Mouse (Mus musculus) thymus, postnatal 0 days (tissue): ENCODE measurements at regions not wholly inside any gene's neighbourhood (a gene's known extent, or its start where the extent isn't known, plus 50 kb on each side); places are given as distances from the start of the nearest gene placed in this dataset.
A peak's percentile ranks its signal among the peaks of the same experiment; 100 is the strongest.

Source experiments
- DNase-seq: peaks from one replicate; pipeline ENCODE4 v3.0.0-alpha.2; 2015; ENCODE audit warnings: low spot score

DNA sequence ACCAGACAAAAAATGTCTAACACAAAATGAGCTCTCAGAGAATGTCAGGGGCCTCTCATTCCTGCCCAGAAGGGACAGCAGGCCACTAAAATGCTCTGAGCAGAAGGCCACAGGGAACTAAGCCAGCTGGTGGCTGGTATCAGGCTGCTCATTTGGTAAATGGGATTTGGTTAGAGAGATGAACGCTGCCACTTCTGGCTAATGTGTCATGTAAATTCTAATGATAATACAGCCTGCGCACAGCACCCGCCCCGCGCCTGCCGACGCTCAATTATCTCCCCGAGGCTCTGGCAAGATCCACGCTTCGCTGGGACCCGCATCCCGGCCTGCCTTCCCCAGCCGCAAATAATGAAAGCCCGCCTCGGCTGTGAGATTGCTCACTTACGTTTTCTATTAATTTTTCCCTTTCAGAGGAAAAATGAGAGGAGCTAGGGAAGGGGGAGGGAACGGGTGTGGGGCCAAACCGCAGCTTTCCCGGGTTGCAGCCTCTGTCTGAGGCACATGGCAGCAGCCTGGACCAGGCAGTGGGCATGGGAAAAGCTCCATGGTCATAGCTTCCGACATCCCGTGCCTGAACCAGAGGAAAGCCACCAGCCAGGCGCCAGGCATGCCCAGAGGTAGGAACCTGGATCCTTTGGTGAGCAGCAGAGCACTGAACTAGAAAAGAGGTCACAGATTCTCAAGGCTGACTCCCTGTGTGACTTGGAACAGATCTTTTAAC lies 92.2 kb upstream of the Csf3r start:
- DNase-seq: no peak

DNA sequence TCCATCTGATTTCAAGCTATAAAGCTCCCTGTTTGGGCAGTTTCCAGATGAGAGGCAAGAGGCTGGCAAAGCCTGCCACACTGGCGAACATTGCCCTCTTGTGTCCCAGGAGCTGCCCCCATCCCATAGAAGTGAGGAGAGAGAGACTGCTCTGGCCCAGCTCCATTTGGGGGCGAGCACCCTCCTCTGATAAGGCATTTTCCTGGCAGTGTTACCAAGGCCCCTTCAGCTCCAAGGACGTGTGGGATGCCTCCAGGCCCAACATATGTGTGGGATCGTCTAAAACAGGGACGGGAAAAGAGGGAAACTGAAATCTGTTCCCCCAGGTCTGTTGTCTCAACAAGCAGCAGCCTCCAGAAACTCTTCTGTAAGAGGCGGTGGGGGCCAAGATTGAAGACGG lies 88.0 kb upstream of the Csf3r start:
- DNase-seq: no peak

DNA sequence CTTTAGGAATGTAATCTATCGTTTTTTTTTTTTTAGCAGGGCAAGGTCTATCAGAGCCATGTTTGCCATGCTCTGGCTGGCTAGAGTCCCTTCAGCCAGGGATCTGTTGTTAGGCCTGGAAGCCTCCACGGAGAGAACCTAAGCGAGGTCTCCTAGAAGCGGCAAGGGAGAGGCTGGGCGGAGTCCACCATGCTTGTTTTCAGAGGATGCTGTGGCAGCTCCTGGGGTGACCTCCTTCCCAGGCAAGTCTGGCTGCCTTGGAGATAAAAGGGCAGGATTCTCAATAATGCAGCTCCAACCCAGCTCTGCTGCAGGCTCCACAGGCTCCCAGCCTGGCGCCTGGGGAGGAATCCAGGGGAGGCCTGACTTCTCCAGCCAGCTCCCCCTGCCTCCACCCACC lies 86.2 kb upstream of the Csf3r start:
- DNase-seq: no peak

DNA sequence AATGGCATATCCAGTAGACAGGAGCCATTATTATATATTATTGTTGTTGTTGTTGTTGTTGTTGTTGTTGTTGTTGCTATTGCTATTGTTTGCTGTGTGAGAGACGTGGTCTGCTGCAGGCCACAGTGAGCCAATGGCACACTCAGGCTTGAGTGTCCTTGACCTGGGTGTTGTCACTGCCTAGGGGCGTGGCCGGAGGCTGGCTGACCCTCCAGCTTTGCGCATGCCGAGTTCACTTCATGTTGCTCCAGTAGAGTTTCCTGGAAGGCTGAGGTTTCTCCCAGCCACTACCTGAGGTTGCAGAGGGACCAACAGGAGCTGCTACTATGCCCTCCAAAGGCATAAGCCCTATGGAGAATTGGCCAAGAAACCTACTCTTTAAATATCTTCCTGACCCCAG lies 83.1 kb upstream of the Csf3r start:
- DNase-seq: no peak

DNA sequence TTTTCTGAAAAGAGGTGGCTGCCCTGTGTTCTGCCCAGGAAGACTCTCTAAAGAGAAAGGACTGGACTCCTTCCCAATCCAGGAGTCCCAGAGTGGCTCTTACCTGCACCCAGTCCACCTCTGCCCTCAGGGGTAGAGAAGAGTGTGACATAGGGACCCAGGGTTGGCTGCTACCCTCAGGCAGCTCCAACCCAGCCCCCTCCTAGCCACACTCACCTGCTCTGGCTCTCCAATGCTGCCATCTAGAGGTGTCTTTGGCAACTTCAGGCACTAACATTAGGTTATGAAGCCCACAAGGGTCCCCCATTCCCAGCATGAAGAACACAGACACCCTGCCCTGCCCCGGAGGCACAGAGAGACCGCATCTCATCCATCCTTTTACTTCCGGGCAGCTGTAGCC lies 82.4 kb upstream of the Csf3r start:
- DNase-seq: peak; percentile 6

DNA sequence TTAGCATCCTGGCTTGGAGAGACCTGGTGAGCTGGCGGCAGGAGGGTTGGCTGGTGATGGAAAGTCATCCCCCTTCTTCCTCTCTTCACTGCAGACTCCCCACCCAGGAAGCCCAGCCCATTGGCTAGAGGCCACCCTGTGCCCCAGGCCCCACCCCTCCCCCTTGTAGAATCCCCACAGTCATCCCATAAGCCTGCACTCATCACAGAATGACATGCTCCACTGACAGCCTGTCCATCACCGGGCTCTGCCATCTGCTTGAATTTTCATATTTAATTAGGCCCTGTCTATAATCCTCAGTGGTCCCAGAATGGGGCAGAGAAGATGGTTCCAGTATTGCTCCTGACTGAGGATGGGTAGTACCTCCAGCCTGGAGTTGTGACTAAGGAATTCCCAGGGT lies 79.3 kb upstream of the Csf3r start:
- no peak for DNase-seq

DNA sequence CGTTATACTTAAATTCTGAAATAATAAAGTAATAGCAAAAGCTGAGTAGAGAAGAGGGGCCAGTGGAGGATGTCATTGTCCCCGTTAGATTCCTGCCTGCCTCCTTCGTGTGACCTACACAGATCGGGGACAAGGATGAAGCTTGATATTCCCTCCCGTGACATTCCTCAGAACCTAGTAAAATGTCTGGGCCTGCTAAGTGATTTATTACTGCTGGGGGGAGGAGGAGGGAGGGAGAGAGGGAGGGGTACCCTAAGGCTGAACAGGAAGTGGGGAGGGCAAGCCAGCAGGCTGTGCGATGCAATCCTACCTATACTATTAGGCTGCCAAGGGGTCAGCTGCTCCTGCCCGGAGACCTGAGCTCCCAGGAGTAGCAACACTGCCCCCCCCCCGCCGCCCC lies 64.9 kb upstream of the Csf3r start:
- DNase-seq: no peak

DNA sequence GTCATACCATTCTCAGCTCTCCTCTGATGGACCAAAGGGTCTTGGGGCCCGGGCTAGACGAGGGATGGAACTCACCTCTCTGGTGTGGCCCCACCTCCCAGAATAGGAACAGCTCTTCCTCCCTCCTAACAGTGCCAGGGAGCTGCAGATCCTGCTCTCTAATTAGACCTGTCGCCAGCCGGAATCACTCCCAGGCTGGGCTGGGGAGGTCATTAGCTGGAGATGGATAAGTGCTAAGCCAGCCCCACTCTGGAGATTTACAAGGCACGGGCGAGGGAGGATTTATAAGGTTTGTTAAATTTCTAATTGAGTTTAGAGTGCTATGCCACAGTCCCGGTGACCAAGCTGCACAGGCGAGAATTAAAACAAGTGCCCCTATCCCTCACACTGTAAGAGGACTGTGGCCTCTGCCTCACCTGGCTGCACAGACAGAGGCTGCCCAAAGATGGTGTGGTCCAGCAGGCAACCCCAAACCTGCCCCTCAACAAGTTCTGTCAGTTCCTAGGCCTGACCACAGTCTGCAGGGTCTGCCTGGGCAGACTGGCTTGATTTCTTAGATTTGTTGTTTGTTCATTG lies 63.6 kb upstream of the Csf3r start:
- DNase-seq: no peak

DNA sequence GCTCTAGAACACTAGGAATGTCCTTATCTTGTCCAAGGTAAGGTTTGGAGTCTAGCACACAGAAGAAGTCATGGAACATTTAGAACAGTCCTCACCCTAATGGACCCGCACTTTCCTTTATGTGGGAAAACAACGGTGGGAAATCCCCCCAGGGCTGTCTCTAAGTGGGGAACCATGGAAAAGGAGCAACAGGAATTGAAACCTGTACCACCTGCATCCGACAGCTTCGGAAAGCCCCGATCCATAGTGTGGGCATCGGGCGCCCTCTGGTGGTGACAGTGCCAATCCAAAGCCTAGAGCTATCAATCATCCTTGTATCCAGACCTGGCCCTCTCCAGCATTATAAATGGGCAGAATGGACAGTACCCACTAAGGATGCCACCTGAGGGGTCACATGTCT lies 61.7 kb upstream of the Csf3r start:
- peak; percentile 37 for DNase-seq
